Mouse (Mus musculus) kidney, adult 2 months (tissue): Measurements from ENCODE around the gene Flt1.

Source experiments
- CTCF ChIP-seq: fragments of 200-500 bp; conservative IDR thresholded peaks from 2 replicates; pipeline ENCODE4 v1.5.1; 2011; ENCODE audit warnings: low read depth, mild to moderate bottlenecking, control low read depth, low read length, moderate library complexity, mixed read lengths; ENCODE audit not compliant: insufficient read depth, insufficient read length
- POLR2A ChIP-seq: fragments of 200-500 bp; IDR thresholded peaks from one replicate; pipeline ENCODE4 v1.6.1; 2011; ENCODE audit warnings: low read depth, low read length, control low read depth

- TF ChIP-seq CTCF (no peak), POLR2A (no peak)
Measured at GRCm38 (mm10) chr5:147721438-147721837, 4.4 kb downstream of the Flt1 start.
